Mouse (Mus musculus) adrenal gland, postnatal 4 days (tissue): ENCODE measurements around the gene Lrrc3c. TPM values are rescaled to one million over a fixed set of nuclear protein-coding genes. Genes with fewer than 3 reads are reported as not detected.

Experiments used
- DNase-seq, 2 experiments: peaks; one replicate each; pipeline ENCODE4 v3.0.0; 2021 to 2022; ENCODE audit warnings: low spot score in 2 of 2, mixed read lengths in 2 of 2
- long read RNA-seq, 2 experiments: library from polyadenylated mRNA; stranded (forward); transcript quantifications; one replicate each; pipeline ENCODE4 v2.0.0; 2021
- total RNA-seq, 2 experiments: library from RNA; stranded (reverse); gene quantifications; 2 replicates each; pipeline ENCODE4 v1.2.3; 2021

The Lrrc3c gene
- not detected for total RNA-seq
- long read RNA-seq, experiment 1: 0 reads
- long read RNA-seq, experiment 2: 0 reads

GRCm38 (mm10) chr11:98597991-98598390, at the start of gene Lrrc3c:
Lrrc3c (plus strand) TSS chr11:98598291.
- no peak for DNase-seq

- DNase-seq: no peak
Observed at GRCm38 (mm10) chr11:98549363-98549762, 48.7 kb upstream of the Lrrc3c start.

- DNase-seq: no peak
Observed at GRCm38 (mm10) chr11:98550311-98550974, 47.6 kb upstream of the Lrrc3c start.

- DNase-seq: peak; percentile 71 to 82
Observed at GRCm38 (mm10) chr11:98550975-98551828, 46.9 kb upstream of the Lrrc3c start, which contains the start of gene Zpbp2. Zpbp2 (plus strand) TSS chr11:98551097.

GRCm38 (mm10) chr11:98553966-98554365, 44.1 kb upstream of the Lrrc3c start:
- DNase-seq: no peak

- no peak for DNase-seq
Observed at GRCm38 (mm10) chr11:98555124-98555700, 42.9 kb upstream of the Lrrc3c start.

- no peak for DNase-seq
Observed at GRCm38 (mm10) chr11:98560942-98561341, 37.1 kb upstream of the Lrrc3c start.

GRCm38 (mm10) chr11:98563025-98563424, 35.1 kb upstream of the Lrrc3c start:
- DNase-seq: no peak

- no peak for DNase-seq
Observed at GRCm38 (mm10) chr11:98563921-98564414, 34.1 kb upstream of the Lrrc3c start.

- DNase-seq: no peak
Observed at GRCm38 (mm10) chr11:98568326-98568725, 29.8 kb upstream of the Lrrc3c start.

- no peak for DNase-seq
Observed at GRCm38 (mm10) chr11:98569461-98569860, 28.6 kb upstream of the Lrrc3c start.

- no peak for DNase-seq
Observed at GRCm38 (mm10) chr11:98577776-98578175, 20.3 kb upstream of the Lrrc3c start.

GRCm38 (mm10) chr11:98580301-98581121, 17.6 kb upstream of the Lrrc3c start:
- DNase-seq: no peak

- no peak for DNase-seq
Observed at GRCm38 (mm10) chr11:98581286-98582029, 16.6 kb upstream of the Lrrc3c start.

GRCm38 (mm10) chr11:98582030-98582388, 16.1 kb upstream of the Lrrc3c start:
- DNase-seq: no peak

- DNase-seq: no peak
Observed at GRCm38 (mm10) chr11:98582551-98583264, 15.4 kb upstream of the Lrrc3c start.

GRCm38 (mm10) chr11:98583265-98583552, 14.9 kb upstream of the Lrrc3c start:
- no peak for DNase-seq

- DNase-seq: no peak
Observed at GRCm38 (mm10) chr11:98583571-98583970, 14.5 kb upstream of the Lrrc3c start.

GRCm38 (mm10) chr11:98584146-98584545, 13.9 kb upstream of the Lrrc3c start:
- DNase-seq: no peak
